Mouse (Mus musculus) heart, adult 11 months (tissue): ENCODE data around the gene 1700013G24Rik.

ENCODE experiments used
- DNase-seq: peaks from one replicate; pipeline ENCODE4 v3.0.0; 2022

1700013G24Rik gene

DNA sequence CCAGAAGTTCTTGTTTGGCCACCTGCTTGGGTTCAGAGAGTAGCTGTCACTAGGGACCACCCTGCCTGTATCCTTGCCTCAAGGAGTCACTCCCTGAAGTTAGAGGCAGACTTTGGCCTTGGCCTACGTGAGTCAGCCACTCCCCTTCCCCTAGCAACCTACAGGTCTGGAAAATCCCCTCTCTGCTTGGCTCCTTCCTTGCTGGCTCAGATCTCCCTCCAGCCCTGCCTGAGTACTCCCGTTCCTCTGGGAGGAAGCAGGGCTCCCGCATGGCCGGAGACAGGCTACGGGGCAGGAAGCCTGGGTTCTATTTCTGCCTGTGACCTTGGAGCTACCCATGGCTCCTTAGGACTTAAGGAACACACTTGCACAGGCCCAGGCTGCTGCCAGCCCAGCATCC lies 44.3 kb downstream of the 1700013G24Rik start:
- DNase-seq = peak; percentile 99

DNA sequence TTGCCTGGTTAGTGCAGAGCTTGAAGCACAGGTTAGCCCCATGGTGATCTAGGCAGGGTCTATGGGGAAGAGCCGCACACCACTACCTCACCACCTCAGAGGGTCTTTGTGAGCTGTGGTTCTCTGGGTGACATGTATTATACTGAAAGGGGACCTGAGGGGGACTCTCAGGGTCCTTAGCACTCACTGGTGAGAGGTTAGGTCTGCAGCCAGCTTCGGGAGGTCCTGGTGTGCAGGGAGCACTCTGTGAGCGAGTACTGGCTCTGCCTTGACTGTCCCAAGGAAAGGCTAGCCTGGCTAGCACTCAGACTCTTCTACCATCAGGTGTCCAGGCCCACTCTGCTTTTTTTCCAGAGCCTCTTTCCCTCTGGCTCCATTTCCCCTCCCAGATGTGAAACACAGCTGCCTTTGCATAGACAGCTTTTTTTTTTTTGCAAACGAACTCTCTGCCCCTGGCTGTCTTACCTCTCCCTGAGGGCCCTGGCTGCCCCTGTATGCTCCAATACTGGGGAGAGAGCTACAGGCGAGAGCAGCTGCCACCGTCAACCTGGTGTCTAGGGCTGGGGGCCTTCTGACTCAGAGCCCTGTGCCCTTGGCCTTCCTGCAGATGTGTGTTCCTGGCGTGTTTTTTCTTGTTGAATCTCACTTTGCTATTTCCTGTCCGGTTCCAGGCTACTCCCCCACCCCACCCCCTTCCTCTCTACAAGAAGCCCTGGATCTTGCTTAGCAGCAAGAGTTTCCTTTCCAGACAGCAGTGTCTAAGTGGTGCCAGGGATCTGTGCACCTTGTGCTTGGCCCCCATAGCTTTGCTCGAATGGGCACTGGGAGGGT lies 45.0 kb downstream of the 1700013G24Rik start:
- peak; percentile 99 for DNase-seq

DNA sequence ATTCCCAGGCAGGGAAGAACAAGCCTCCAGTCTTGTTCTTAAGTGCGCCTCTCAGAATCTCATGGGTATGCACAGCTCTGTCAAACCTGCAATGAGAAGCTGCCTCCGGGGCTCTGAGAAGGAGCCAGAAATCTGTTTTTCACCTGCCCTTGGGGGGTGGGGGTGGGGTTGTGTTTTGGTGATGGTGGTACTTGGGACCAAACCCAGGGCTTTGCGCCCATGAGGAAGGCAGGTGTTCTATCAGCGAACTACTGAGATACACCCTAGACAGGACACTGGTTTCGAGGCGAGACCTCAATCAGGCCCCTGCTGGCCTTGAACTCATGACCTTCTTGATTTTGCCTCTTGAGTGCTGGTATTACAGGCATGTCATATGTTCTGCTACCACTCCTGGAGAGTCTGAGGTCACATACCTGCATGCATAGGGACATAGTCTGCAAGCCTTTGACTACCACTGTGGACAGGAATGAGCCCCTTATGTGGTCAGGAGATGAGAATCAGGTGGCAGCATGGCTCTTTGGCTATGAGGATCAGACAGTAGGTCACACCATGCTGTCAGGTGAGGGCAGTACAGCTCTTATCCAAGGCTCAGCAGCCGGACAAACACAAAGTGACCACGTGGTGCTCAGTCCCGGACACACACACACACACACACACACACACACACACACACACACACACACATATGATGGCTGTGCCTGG lies 45.9 kb downstream of the 1700013G24Rik start:
- DNase-seq = peak; percentile 94

GRCm38 (mm10) chr4:137500149-137500548 lies 47.1 kb downstream of the 1700013G24Rik start:
- DNase-seq = no peak

DNA sequence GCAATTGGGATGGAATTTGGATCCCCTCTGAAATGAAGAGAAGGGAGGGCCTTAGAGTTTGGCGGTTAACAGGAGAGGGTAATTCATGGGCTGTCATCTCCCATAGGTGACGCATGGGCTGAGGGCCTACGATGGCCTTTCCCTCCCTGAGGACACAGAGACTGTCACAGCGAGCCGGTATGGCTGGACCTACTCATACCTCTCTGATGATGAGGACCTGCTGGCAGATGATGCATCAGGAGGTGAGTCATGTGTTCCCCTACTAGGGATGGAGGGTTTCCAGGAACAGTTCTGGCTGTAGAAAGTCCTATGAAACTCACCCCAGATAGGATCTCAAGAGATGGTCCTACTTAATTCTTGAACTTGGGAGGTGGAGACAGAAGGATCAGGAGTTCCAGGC lies 47.9 kb downstream of the 1700013G24Rik start:
- peak; percentile 96 for DNase-seq

DNA sequence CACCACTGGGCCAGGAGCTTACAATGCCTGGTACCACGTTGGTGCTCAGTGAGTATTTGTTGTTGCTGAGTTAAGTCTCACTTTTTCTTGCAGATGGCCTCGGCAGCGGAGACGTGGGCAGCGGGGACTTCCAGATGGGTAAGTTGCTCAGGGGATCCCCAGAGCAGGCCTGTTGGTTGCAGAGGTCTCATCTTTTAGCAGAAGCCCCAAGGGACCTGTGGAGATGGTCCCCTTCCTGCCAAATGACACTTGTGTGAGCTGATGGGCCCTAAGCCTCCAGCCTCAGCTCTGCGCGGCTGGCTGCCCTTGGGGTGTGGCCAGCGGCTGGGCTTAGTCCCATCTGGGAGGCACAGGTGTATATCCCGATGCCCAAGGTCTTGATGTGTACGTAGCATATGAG lies 49.1 kb downstream of the 1700013G24Rik start:
- no peak for DNase-seq

DNA sequence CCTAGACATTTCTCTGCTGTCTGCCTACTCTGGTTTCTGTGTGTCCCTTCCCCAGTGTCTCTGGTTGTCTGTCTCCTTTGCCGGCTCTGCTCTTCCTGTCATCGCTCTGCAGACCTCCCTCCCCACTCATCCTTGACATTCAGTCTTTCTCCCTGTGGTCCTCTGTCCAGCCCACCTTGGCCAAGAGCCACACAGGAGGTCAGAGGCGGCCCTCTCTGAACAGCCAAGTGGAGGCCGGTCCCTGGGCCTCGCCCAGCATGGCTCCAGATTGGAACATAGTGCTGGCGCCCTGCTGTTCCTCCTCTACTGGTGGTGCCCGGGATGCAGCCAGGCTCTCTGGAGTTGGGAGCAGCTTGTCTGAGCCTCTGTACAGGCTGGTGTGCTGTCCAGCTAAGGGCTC lies 49.7 kb downstream of the 1700013G24Rik start:
- peak; percentile 95 for DNase-seq

DNA sequence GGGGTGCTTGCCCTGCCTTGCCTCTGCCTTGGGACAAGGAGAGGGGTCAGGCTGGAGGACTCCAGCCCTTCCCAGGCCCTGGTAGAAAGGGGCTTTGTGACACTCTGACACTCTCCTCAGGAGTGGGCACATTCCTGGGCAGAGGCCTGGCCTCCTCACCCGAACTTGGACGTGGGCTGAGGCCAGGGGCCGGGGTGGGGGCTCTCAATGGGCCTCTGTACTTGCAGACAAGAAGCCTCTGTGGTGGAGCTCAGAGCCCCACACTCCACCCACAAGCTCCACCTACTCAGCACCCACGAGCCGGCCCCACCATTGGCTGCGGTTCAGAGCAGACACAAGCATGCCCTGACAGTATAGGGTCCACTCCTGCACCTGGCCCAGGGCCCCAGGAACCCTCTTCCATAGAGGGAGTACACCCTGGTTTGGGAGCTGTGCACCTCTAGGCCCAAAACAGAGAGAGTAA lies 50.5 kb downstream of the 1700013G24Rik start:
- peak; percentile 95 for DNase-seq
